Mouse (Mus musculus) mesoderm, embryonic 11.5 days (tissue): ENCODE data around the gene Sema5b.

Experiments used
- DNase-seq: peaks from one replicate; pipeline ENCODE4 v3.0.0-alpha.2; 2012; ENCODE audit warnings: low read depth, low spot score

Sema5b gene

GRCm38 (mm10) chr16:35541117-35541641 lies at the start of gene Sema5b:
Gene Sema5b (plus strand): TSS chr16:35541145.
- DNase-seq: peak; percentile 91

DNA sequence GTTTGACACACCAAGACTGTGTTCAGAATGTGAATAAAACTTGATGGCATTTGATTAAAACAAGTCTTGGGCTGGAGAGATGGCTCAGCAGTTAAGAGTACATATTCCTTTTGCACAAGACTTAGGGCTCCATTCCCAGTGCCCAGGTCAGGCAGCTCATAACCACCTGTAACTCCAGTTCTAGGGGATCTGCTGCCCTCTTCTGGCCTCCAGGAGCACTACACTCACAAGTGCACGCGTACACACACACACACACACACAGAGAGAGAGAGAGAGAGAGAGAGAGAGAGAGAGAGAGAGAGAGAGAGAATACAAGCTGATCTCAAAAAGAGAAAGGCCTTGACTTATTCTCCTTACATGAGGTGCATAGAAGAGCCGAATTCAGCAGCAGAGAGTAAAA lies 40.6 kb upstream of the Sema5b start:
- DNase-seq: no peak

- DNase-seq: no peak
These were observed 39.7 kb upstream of the Sema5b start for GRCm38 (mm10) chr16:35501106-35501760.

DNA sequence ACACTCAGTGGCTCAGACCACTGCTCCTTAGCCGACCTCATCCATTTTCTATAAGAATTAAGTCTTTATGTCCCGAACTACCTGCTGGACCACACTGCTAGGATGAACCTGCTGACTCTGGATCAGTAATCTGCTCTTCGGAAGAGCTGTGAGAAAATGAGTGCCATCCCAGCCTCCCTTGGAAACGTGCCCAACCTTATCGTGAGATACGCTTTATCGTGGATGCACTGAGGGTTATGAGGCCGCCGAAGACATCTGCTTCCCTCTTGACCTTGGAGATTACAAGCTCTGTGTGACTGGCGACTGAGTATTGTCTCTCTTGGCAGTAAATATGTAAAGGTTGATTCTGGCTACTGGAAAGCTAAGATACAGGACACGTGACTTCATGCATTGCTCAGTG lies 38.5 kb upstream of the Sema5b start:
- DNase-seq: no peak

- no peak for DNase-seq
These were observed 36.7 kb upstream of the Sema5b start for GRCm38 (mm10) chr16:35504266-35504665.

- no peak for DNase-seq
These were observed 35.2 kb upstream of the Sema5b start for GRCm38 (mm10) chr16:35505786-35506185.

GRCm38 (mm10) chr16:35508581-35508980 lies 32.4 kb upstream of the Sema5b start:
- no peak for DNase-seq

- no peak for DNase-seq
These were observed 31.4 kb upstream of the Sema5b start for GRCm38 (mm10) chr16:35509331-35510070.

DNA sequence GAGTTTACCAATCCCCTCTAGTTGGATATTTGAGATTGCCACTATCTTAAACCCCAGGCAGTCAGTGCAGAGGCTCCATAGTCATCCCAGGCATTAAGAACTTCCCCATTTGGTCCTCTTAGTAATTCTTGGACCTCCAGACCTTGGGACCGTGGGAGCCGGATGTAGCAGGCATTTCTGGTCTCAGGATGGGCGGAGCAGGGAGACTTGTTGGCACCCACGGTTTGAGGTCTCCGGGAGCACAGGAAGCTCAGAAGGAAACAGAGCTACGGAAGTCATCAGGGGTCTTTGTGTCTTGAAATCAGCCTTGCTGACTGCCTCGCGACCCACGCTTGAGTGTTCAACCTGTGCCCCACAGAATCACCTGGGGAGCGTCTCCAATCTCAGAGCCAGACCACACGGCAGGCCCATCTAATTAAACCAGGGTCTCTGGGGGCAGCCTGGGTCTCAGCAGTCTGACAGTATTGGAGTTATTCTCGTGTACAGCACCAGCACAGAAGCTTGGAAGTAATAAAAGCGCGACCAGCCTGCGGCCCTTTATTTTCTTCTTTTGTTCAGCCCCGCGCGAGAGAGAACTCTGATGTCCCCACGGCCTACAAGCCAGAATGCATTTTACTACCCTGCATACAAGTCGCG lies 24.9 kb upstream of the Sema5b start:
- peak; percentile 30 for DNase-seq

DNA sequence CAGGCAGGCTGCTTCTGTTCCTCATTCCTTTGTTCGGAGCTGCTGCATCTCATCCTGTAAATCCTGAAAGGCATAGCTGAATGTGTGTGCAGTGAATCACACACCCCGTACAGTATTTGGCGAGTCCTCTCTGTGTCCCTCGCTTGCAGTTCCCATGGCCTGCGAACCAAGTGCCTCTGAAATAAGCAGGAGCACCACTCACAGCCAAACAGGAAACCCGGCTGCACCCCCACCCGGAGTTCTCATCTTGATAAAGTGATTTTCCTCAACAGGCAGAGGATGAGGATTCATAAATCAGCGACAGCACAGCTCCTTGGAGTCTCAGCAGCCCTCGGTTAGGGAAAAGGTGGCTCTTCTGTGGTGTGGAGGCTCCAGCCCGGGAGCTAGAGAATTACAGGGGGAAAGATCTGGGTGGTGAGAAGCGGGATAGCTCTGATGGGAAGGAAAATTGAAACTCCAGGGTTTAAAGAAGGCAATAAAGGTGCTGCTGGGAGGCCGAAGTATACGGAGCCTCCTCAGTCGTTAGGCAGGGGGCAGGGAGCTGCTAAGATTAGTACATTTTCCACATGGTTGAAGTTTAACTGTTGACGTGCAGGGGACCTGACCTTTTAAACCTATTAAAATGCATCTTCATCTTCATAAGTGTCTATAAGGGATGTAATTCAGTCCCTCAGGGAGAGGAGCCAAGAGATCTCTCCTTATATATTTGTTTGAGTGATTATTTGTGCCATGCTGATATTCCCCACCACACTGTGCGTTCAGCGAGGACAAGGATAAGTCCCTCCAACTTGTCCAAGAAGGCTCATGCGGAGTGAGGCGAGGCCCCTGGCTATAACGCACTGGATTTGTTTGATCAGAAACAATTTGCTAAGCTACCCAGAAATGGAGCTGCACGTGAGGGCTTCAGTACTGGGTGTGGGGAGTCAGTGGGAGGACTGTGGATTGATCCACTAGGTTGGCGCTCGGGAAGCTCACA lies 22.7 kb upstream of the Sema5b start:
- DNase-seq: peak; percentile 64

DNA sequence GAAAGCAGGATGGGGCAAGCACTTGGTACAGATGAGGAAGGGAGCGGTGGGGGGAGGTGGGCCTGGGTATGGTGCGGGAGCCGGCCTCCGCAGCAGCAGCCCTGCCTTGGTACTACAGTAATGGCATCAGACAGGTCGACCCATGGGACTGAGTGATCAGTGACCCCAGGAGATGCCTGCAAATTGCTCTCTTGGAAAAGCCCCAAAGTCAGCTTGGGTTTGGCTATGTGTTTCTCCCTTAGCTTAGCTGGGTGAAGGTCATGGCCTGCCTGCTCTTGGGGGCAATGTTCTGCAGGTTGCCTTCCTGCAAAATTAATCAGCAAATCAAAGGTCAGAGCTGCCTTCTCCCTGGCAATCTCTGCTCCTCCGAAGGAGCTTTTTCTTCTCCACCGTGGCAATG lies 21.7 kb upstream of the Sema5b start:
- no peak for DNase-seq

DNA sequence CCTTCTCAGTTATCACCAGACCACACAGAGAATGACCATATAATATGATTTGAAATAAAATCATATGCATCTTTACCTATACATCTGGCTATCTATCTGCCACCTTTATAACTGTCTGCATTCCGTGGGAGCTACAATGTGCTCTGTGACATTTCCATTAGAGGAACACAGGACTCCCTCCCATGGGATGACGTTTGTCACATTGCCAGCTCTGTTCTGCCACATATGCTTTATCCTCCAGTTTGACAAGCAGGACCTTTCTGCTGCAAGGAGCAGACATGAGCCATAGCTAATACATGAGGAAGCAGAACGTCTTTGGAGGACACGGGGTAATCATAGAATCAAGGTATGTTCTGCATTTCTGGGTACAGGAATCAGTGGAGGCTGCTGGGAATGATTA lies 16.7 kb upstream of the Sema5b start:
- DNase-seq: no peak

GRCm38 (mm10) chr16:35534630-35535029 lies 6.3 kb upstream of the Sema5b start:
- DNase-seq: no peak

GRCm38 (mm10) chr16:35537651-35538050 lies 3.3 kb upstream of the Sema5b start:
- no peak for DNase-seq

DNA sequence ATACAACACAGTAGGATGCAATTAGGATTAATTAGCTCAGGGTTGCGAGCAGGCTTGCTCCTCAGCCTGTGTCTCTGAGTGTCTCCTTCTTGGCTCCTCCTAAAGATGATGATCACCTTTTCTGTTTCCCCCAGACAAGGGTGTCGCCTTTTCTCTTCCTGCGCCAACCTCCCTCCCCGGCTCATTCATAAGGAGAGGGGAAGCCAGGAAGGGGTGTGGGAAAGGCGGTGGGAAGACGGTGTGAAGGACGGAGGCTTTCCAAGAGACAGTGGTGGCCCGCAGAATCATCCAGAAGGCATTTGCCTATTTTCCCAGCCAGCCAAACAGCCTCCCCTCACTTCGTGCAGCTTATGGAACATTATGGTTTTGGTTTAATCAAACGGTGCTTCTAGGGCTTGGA lies 1.9 kb upstream of the Sema5b start:
- DNase-seq: no peak

DNA sequence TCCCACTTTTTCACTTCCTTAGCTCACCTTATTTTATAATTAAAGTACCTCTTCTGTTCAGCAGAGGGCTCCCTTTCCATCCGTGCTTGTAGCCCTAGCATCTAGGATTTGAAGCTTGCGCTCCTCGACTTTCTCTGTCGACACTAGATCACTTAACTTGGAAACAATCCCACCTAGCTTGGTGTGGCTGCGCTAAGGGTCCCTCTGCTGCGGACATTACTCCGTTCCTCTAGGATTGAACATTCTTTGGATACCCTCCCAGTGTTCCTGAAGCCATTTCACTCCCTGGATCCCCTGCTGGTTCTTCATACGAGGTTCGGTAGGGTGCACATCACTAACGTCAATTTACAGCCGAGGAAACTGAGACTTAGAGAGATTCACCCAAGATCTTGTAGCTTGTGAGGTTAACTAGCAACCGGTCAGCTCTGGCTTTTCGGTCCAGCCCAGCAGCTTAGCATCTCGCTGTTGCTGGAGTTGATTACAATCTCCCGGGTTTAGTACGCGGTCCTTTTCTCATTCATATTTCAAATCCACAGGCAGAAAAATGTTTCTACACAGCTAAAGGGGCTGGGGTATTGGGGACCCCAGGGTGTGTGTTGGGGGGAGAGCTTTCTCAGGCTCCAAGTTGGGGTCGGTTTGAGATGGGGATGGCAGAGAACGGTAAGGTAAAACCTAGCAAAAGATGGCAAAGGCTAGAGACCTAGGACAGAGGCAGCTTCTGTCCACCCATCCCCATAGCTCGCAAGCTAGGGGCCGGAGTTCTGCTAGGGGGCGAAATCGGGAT lies 420 bp upstream of the Sema5b start:
- peak; percentile 87 for DNase-seq

DNA sequence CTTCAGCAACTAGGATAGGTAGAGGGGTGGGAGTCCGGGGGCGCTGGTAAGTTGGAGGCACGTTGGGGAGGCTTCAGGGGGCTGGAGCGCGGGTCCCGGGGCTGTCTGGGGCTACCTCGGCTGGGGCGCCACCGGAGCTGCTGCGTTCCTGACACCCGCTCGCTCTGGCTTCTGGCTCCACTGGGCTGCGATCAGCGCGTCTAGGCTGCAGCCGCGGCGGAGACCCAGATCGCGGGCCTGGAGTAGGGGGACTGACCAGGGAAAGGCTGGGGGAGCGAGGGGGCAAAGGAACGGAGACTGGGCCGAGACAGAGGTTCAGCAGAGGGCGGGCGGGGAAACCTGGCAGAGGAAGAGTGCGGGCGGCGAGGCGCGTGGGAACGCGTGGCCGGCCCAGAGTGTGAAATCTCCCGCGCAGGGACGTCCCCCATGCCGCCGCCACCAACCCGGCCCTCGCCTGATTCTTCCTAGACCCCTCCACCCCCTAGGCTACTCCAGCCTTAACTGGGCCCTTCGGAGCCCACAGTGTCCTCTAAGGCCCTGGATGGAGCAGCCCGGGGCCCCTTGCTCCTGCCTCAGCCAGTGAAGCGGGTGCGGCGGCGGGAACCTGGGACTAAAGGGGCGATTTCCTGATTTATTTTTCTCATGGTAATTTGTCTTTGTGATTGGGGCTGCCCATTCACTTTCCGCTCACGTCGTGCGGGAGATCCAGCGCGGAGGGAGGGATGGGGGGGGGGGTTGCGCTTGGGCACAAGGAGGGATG lies 896 bp downstream of the Sema5b start:
- peak; percentile 83 for DNase-seq

GRCm38 (mm10) chr16:35542421-35542780 lies 1.5 kb downstream of the Sema5b start:
- peak; percentile 32 for DNase-seq

DNA sequence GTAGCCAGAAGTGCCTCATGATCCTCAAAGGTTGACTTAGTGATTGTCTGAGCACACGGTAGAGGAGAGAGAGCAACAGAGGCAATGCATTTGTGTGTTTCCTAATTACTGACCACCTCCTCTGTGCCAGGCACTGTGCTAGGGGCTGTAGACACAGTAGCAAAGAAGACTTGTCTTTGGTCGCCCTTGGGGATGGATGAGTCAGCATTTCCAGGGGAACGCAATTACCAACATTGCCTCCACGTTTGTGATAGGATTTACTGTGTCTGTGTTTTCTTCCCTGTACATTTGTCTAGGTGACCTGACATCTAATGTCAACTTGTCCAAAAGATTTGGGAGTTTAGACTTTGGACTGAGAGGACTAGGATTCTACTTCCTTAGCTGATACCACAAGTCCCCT lies 4.8 kb downstream of the Sema5b start:
- DNase-seq: no peak

DNA sequence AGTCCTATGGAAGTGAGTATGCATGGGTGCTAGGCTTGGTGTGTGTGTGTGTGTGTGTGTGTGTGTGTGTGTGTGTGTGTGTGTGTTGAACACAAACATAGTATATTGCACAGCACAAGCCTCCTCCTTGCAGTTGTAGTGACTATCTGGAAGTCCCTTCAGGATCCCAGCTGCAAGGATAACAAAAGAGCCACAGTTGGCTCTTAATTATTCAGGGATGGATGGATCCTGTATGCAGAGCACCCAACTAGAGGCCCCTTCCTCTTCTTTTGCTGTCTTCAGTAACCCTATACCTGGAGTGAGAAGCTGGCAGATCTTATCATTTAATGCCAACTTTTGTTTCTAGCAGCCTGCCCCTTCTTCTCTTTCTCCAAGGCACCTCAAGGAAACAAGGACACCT lies 7.0 kb downstream of the Sema5b start:
- DNase-seq: no peak
